Mouse (Mus musculus) left cerebral cortex, adult 2 months (tissue): Measurements from ENCODE around the gene Gm20532. TPM values are rescaled to one million over a fixed set of nuclear protein-coding genes. Genes with fewer than 3 reads are reported as not detected.

Source experiments
- DNase-seq, 2 experiments: peaks; one replicate each; pipeline ENCODE4 v3.0.0; 2021 to 2022; ENCODE audit warnings: low spot score in 2 of 2, mixed read lengths in 1 of 2; ENCODE audit errors: extremely low spot score in 1 of 2
- H3K27ac ChIP-seq: fragments of 200-600 bp; 2 replicates; pipeline ENCODE4 v1.8.1; 2022
- H3K4me3 ChIP-seq: fragments of 200-600 bp; 2 replicates; pipeline ENCODE4 v1.8.1; 2022
- CTCF ChIP-seq: fragments of 200-600 bp; IDR thresholded peaks from 2 replicates; pipeline ENCODE4 v1.8.1; 2022; ENCODE audit warnings: antibody characterized with exemption, mild to moderate bottlenecking, moderate library complexity
- intact Hi-C: fragments of 180-260 bp; cut with DNase I; formaldehyde crosslinking; loops from one replicate; pipeline ENCODE4 v1.15.1; 2025
- total RNA-seq, 2 experiments: library from RNA; stranded (reverse); gene quantifications; 2 replicates each; pipeline ENCODE4 v1.2.3; 2021

Gm20532 gene
- total RNA-seq, 2 experiments from 2014 or later = not detected

DNA sequence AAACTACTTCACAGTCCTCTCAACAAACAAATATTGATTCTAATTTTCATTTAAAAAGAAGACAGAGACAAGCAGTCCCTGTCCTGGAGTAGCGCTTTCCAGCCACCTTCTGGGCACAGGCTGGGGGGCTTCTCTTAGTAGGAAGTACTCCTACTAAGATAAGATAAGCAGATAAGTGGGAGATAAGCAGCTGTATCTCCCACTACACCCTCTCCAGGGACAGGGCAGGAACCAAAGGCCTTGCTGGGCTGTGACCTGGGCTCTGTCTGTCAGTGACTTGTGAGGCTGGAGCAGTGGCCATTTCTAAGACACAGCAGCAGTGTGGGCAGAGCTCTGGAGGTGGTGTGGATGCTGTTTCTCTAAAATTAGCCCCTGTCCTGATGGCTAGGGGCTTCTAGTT, 11.1 kb upstream of the Gm20532 start:
- no peak for TF ChIP-seq CTCF
- no peak for DNase-seq
- Histone ChIP-seq H3K27ac (peak overlapping the region; percentile 69; the same call in 1 of the 2 replicates), H3K4me3 (no peak overlapping the region)
- intact Hi-C loops = no loop called here

DNA sequence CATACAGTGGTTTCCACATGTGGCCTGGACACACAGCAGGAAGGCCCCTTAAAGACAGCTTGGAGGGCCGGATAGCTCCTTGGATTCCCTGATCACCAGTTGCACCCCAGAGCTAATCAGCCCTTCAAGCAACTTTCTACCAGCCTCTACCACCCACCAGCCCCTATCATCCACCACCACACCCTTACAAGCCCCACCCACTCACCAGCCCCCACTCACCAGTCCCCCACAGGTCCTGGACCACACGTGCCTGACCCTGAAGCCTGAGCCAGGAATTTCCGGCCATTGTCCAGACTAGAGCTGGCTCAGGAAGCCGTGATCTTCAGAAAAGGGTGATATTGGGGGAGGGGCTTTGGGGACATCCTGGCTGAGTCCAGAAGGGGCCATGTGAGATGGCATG, 10.6 kb upstream of the Gm20532 start:
- H3K27ac ChIP-seq = peak overlapping the region; percentile 69; the same call in 1 of the 2 replicates
- no peak overlapping the region for H3K4me3 ChIP-seq
- TF ChIP-seq CTCF = no peak
- DNase-seq = no peak
- intact Hi-C loops = no loop called here

DNA sequence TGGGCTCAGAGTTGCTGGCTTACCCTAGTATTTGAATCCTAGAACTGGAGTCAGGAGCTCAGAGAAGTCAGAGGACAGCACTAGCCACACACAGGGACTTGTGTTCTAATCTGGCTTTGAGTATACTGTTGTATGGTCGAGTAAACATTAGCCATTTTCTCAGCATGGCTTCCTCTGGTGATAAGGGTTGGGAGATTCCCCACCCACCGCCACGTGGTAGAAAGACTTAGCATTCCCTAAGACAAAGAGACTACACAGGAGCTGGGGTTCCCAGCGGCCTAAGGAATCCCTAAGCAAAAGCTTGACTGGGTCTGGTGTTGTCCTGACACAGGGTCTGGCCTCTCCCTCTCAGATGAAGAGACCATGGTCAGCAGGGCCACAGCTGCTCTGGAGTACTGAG, 10.0 kb upstream of the Gm20532 start:
- H3K4me3 ChIP-seq = no peak overlapping the region
- no peak for TF ChIP-seq CTCF
- intact Hi-C loops = no loop called here
- no peak for DNase-seq
- peak overlapping the region; percentile 8; the same call in 1 of the 2 replicates for H3K27ac ChIP-seq

DNA sequence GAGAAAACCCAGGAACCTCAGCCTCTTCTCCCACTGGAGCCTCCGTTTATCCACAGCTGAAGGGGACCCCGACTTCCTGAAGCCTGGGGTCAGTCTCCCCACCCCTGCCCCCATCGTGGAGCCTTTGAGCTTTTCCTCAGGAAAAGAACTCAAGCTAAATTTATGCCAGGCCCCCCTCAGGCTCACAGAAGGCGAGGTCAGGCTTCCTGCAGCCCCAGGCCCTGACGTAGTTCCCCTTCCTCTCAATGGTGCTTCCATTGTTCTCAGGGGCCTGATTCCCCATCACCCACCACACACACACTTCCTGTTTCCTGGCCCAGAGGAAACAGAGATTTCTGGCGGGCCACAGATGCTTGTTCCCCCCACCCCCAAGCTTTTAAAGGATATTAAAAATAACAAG, 8.1 kb upstream of the Gm20532 start:
- no peak overlapping the region for H3K4me3 ChIP-seq
- TF ChIP-seq CTCF = no peak
- no peak for DNase-seq
- intact Hi-C loops = no loop called here
- peak overlapping the region; percentile 54; the same call in 1 of the 2 replicates for H3K27ac ChIP-seq

DNA sequence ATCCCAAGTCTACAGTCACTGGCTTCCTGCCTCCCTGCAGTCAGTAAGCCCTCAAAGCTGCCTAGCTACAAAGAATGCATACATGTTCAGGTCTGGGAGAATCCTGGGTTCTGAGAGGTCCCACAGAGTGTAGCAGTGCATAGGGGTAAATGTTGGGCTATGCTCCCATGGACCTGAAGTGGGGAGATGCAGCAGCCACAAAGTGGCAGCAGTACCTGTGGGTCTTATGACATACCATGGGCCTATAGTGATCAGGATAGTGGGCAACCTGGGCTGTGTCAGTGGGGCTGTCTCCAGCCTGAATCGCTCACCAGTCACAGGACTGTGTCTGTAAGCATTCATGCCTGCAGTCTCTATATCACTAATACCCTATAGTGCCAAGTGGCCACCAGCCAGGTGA, 6.7 kb upstream of the Gm20532 start, which contains the start of gene Egfl7:
TSS of gene Egfl7 (plus strand) at position 301 of the 400 bp plus-strand sequence.
- DNase-seq = no peak
- Histone ChIP-seq H3K4me3 (no peak within 1 kb of the TSS), H3K27ac (peak within 1 kb of the TSS; percentile 69)
- no peak for TF ChIP-seq CTCF
- intact Hi-C loops = no loop called here

DNA sequence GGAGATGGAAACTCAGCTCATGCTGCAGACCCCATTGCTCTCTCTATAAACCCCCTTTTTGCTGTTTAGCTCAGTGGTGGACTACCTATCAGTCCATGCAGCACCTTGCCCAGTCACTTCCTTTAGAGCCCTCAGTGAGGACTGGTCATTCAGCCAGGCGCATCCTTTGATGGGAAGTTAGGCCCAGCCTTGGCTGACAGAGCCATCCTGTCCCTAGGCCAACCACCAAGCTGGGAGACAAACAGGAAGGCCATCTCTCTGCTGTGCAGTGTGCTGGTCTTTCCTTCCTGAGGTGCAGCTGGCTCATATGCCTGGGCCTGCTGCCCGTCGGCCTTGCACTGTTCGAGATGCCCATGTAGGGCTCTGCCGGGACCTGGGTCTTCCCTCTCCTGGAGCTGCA, 5.7 kb upstream of the Gm20532 start:
- intact Hi-C loops = no loop called here
- no peak overlapping the region for H3K4me3 ChIP-seq
- no peak for DNase-seq
- TF ChIP-seq CTCF = no peak
- H3K27ac ChIP-seq = no peak overlapping the region; the same call in 1 of the 2 replicates

DNA sequence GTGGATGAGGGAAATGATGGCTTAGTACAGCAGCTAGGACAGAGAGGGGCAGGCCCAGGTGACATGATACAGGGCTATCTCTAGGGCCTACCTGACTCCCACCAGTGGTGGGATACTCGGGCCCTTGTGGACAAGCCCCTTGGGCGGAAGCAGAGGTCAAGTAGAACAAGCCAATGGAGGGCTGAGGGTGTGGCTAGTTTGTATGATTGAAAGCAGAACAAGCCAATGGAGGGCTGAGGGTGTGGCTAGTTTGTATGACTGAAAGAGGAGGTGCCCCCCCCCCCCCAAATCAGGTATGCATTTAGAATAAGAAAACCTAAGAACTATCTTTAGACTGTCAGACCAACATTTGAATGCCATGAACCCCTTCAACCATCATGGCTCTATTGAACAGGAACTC, 4.2 kb upstream of the Gm20532 start:
- Histone ChIP-seq H3K4me3 (no peak overlapping the region), H3K27ac (0 out of 2 replicates have a peak overlapping the region, but pooled peaks have one; percentile 67)
- intact Hi-C loops = no loop called here
- TF ChIP-seq CTCF = no peak
- no peak for DNase-seq

DNA sequence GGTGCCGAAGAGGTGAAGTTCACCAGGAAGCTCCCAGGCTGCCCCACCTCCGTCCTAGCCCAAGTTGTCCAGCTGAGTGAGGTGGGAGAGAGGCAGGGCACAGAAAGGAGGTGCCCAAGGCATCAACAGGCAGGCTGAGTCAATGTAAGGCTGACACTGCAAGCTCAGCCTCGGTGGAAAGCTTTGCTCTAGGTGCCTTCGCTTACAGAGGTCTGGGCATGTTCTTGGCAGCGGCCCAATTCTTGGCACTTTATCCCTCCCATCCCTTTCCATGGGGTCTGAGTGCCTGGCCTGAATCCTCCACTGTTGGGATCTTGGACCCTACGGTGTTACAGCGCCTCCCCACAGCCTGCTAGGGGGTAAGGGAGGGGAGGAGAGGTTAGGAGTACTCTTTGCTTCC, 3.7 kb upstream of the Gm20532 start:
- H3K27ac ChIP-seq = peak overlapping the region; percentile 67; the same call in 1 of the 2 replicates
- H3K4me3 ChIP-seq = peak overlapping the region; percentile 5; the same call in 1 of the 2 replicates
- TF ChIP-seq CTCF = no peak
- intact Hi-C loops = no loop called here
- DNase-seq = no peak

DNA sequence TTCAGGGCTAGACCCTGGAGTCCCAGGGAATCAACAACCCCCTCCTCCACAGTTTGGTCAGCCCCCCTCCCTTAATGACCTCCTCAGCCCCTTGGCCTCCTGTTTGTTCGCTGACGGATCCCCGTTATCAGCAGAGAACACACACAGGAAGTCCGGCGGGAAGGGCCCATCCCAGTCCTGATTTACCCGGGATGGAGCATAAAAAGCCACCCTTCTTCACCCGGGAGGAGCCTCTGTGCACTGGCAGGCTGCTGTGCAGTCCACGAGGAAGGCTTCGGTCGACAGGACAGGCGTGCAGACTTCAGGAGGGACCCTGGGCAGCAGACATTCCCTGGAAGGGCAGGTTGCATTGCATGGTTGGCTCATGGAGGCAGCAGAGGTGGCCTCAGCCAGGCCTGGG, 2.8 kb upstream of the Gm20532 start:
- DNase-seq = no peak
- peak overlapping the region; percentile 67 for H3K27ac ChIP-seq
- intact Hi-C loops = no loop called here
- peak overlapping the region; percentile 33 for H3K4me3 ChIP-seq
- no peak for TF ChIP-seq CTCF

DNA sequence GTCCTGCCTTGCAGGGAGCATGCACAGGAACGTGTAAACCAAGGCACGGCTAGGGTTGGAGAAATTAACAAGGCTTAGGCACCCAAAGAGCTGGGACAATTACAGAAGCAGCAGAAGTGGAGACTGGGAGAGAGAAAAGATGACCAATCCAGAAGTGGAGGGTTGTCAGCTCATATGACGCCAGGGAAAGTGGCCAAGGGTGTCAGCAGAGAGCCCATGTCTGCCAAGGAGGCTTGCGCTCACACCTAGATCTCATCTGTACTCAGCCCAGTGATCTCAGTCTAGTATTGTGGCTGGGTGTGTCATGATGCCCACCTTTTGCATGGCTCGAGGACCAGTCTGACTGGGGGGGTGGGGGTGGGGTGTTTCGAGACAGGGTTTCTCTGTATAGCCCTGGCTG, 726 bp upstream of the Gm20532 start:
- Histone ChIP-seq H3K27ac (no peak overlapping the region; the same call in 1 of the 2 replicates), H3K4me3 (peak overlapping the region; percentile 83)
- no peak for DNase-seq
- intact Hi-C loops = no loop called here
- TF ChIP-seq CTCF = no peak

DNA sequence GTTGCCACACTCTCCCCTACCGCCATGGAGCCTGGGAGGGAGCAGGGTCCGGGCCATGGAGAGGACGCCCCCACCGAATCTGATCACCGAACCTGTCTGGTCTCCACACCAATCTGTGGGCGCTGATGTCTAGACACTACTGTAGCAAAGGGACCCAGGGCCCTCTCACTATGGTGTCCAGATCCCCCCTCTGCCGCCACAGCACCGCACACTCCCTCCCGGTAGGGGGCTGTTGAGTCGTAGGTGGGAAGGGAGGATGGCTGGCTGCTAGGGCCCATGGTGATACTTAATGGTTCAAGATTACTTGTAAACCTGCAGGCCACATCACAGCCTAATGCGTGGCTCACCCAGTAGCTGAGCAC, 586 bp downstream of the Gm20532 start:
- no peak for DNase-seq
- intact Hi-C loops = no loop called here
- Histone ChIP-seq H3K4me3 (peak overlapping the region; percentile 83), H3K27ac (peak overlapping the region; percentile 88)
- no peak for TF ChIP-seq CTCF

DNA sequence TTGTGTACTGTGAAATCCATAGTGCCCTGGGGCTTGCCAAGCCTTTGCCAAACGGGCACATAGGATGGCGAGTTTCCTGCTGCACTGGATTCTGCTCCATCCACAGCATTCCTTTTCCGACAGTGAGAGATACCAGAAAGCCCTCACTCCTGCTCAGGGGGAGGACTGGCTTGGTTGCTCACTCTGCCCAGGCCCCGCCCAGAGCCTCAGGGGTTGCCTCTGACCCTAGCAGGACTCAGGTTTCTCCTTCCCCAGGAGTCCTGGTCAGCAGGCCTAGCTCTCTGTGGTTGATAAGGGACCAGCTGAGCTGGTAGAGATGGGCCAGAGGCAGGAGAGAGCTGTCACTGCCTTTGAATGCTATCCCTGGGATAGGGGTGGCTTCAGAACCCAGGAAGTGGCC, 2.1 kb downstream of the Gm20532 start:
- no peak overlapping the region for H3K27ac ChIP-seq
- DNase-seq = no peak
- intact Hi-C loops = no loop called here
- TF ChIP-seq CTCF = no peak
- peak overlapping the region; percentile 15; the same call in 1 of the 2 replicates for H3K4me3 ChIP-seq

DNA sequence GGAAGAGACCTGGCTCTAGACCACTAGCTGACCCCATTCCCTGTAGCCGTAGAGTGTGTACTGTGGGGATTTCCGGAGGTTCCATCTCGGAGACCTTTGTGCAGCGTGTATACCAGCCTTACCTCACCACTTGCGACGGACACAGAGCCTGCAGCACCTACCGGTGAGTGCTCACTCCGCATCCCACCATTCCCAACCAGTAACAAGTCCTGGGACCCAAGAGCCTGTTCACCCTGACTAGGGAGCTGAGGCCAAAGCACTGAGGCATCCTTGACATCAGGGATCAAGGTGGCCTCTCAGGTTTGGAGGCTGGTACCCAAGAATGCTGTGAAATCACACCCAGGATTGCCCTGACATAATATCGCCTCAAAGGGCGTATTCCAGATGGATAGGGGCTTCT, 2.8 kb downstream of the Gm20532 start:
- no peak for DNase-seq
- intact Hi-C loops = no loop called here
- Histone ChIP-seq H3K27ac (no peak overlapping the region), H3K4me3 (peak overlapping the region; percentile 15)
- no peak for TF ChIP-seq CTCF
